Mouse (Mus musculus) retina, embryonic 14.5 days (tissue): ENCODE data around the gene N4bp2l2.
A peak's percentile ranks its signal among the peaks of the same experiment; 100 is the strongest.
"Not testable (repeated sequence)": the region's sequence is repeated elsewhere in the genome, so short reads cannot be mapped to it uniquely, and the experiment has no call there.

Source experiments
- DNase-seq: peaks from one replicate; pipeline ENCODE4 v3.0.0-alpha.2; 2015; ENCODE audit warnings: low spot score

The N4bp2l2 gene

DNA sequence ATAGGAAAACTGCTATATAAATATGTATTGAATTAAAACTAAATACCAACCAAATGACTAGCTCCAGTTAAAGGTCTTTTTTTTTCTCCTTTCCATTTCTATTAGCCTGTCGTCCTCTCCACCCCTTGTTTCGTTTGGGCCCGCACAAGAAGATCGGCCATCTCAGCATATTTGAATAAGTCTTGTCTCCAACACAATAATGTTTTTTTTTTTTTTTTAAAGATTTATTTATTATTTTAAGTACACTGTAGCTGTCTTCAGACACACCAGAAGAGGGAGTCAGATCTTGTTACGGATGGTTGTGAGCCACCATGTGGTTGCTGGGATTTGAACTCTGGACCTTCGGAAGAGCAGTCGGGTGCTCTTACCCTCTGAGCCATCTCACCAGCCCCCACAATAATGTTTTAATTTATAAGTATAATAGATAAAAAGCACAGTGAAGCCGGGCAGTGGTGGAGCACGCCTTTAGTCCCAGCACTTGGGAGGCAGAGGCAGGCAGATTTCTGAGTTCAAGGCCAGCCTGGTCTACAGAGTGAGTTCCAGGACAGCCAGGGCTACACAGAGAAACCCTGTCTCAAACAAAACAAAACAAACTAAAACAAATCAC lies at the start of gene N4bp2l2:
TSS of gene N4bp2l2 (minus strand) at position 51 of the 607 bp plus-strand sequence.
- DNase-seq: not testable (repeated sequence)

DNA sequence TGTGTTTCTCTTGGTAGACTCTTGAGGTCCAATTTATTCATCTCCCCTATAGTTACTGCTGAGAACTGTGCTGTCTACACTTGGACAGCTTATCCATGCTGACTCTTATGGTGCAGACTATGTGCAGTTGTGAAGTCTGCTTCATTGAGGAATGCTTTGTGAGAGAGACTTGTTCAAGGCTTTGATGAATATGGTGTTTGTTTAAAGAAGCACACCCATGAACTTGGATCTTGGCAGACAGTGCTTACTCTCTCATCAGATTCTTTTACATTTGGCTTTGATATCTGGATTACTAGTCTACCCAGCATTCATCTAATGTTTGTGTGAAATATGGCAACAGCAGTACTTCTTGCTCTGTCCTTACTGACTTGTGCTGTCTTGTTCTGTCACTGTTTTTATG lies 47.4 kb upstream of the N4bp2l2 start:
- no peak for DNase-seq

DNA sequence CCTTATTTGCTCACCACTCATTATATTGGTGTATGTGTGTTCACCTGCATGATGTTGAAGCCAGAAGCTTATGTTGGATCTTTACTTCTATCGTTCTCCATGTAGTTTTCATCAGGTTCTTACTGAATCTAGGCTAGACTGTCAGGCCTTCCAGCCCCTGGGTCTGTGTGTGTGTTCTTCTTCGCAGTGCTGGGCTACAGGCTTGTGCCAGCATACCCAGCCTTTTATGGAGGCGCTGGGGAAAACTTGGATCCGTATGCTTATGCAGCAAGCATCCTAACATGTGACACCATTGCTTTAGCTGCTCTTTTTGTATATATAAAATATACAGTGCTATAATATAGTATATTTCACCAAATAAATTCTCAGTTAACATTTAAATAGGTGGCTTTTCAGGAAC lies 45.5 kb upstream of the N4bp2l2 start:
- DNase-seq: no peak

DNA sequence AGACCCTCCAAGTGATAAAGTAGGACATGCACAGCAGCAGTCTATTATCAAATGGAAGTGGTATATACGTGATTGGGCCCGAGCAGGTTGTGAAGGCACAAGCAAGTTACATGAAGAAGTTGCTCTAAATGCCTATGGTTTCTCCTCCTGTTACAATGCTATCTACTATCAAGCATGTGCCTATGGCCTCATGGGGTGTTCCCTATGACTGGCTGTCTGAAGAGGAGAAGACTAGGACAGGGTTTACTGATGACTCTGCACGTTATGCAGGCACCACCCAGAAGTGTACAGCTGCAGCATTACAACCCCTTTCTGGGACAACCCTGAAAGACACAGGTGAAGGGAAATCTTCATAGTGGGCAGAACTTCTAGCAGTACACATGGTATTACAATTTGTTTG lies 41.2 kb upstream of the N4bp2l2 start:
- DNase-seq: not testable (repeated sequence)

DNA sequence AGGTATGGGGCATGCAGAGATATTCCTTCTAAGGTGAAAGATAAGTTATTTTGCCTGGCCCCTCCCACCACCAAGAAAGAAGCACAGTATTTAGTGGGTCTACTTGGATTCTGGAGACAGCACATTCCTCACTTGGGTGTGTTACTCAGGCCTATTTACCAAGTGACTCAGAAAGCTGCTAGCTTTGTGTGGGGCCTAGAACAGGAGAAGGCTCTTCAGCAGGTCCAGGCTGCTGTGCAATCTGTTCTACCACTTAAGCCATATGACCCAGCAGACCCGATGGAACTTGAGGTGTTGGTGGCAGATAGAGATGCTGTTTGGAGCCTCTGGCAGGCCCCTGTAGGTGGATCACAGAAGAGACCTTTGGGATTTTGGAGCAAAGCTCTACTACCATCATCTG lies 40.7 kb upstream of the N4bp2l2 start:
- DNase-seq: not testable (repeated sequence)

DNA sequence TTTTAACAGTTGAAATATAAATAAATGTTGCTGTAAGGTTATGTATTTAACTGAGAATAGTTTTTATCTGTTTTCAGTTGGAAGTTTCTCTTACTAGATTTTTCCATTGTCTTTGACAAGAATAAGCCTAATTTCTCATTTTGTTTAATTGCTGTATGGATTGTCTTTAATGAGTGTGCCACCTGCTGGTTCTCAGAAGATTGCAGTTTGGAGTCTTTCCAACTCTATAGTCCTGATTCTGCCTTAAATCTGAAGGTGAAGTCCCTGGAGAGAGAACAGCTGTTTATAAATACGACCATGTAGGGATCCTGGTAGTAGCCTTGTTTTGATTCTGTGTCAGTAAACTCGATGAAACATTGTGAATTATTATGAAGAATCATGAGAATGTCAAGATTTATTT lies 36.7 kb upstream of the N4bp2l2 start:
- peak; percentile 49 for DNase-seq

DNA sequence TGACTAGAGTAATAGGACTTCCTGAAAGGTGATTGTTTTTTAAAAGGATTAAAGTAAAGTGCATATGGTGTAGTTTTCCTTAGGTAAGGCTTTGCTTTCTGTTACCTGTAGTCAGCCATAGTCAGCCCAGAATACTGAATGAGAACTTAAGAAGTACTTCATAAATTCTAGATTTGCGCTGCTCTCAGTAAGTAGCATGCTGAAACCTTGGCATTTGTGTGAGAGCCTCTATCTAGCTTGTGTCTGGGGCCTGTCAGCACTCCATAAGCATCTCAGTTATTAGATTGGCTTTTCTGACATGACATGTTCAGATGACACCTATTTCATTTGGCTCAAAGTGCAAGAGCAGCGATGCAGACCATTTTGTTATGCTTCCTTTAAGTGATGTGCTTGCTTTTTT lies 27.3 kb upstream of the N4bp2l2 start:
- DNase-seq: no peak

DNA sequence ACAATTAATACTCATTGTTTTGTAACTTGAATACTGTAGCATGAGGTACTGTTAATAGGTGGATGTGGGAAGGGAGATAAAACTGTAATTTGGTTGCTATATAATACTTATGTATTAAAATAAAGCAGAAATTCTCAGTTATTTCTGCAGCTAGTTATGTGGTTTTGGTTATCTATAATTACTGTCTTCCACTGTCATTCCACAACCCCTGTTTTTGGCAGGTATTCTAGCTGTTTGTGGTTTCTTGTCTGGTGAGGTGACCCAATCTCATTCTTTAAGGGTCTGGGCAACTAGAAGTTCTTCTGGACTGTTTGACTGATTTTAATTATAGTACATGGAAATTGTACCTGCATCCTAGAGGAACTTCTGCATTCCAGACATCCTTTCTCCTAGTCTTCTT lies 24.7 kb upstream of the N4bp2l2 start:
- no peak for DNase-seq

DNA sequence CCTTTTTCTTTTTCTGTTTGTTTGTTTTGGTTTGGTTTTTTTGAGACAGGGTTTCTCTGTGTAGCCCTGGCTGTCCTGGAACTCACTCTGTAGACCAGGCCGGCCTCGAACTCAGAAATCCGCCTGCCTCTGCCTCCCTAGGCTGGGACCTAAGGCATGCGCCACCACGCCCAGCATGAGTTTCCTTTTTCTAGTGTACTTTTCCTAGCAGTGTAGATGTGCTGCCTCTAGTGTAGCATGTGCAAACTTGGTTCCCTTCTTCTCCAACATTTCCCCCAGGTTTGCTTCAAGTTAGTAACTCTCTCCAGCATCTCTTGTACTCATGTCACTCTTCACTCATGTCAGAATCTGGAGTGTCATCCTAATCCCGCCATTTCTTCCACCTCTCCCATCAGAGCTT lies 16.9 kb upstream of the N4bp2l2 start:
- DNase-seq: not testable (repeated sequence)

DNA sequence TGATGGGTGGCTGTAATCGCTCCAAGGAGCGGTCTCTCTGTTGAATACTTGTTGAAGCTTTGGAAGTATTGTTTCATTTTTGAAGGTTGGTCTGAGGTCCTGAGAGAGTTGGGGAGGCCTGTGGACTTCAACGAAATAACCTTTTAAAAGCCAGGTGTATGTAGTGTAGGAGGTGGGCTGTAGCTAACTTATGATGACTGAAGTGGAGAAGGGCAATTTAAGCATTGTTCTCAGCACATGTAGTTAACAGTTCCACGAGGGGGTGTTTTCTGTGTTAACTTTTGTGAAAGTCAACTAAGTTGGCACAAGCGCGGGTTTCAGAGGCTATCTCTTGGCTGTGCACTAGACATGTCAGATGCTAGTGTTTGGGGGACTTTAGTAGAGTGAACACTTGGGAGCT lies 8.9 kb upstream of the N4bp2l2 start:
- peak; percentile 10 for DNase-seq

DNA sequence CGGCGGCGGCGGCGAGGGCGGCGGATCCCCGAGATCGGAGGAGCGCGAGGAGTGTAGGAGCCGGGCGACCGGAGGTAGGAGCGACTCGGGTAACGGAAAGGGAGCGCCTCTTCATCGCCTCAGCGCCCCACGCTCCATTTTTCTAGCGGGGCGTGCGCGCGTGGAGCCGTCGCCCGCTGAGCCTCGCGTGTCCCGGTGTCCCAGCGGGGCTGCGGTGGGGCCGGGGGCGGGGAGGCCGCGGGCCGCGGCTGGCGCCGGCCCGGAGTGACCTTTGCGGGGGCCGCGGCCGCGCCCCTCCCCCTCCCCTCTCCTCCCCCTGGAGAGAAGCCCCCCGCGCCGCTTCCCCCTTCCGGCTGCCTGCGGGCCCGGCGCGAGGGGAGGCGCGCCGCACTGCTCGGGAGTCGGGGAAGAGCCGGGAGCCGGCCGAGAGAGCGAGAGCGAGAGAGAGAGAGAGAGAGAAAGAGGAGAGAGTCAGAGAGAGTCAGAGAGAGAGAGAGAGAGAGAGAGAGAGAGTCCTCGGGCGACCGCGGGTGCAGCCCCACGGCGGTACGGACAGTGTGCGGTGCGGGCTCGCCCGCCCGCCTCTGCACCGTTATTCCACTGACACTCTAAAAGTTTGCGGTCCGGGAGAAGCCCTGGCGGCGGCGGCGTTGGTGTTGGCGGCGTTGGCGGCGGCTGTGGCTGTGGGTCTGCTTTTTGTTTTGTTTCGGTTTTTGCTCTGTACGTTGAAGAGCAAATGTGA lies 8.1 kb upstream of the N4bp2l2 start:
- peak; percentile 50 for DNase-seq

DNA sequence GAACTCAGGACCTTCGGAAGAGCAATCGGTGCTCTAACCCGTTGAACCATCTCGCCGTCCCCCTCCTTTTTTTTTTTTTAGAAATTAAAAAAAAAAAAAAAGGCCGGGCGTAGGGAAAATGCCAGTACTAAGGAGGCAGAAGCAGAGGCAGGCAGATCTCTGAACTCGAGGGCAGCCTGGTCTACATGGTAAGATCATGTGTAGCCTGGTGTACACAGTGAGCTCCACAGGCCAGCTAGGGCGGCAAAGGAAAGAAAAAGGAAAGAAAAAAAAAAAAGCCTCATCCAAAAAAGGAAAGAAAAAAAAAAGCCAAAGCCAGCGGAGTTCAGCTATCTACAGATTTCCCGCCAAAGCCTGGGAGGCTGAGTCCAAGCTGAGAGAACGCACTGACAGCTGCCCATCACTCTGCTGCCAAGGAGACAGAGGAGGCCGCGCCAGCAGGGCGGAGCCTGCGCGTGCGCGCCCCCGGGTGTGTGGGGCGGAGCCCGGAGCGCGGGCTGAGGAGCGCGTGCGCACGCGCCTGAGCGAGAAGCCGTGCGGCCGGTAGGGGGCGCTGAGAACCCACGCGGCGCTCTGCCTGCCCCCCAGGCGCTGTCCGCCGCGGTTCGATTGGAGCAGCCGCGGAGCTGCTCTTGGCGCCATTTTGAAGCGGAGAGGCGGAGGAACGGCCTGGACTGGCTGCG lies 7.3 kb upstream of the N4bp2l2 start, which contains the start of gene Pds5b:
TSS of gene Pds5b (plus strand) at position 587 of the 683 bp plus-strand sequence.
- DNase-seq: peak; percentile 98

DNA sequence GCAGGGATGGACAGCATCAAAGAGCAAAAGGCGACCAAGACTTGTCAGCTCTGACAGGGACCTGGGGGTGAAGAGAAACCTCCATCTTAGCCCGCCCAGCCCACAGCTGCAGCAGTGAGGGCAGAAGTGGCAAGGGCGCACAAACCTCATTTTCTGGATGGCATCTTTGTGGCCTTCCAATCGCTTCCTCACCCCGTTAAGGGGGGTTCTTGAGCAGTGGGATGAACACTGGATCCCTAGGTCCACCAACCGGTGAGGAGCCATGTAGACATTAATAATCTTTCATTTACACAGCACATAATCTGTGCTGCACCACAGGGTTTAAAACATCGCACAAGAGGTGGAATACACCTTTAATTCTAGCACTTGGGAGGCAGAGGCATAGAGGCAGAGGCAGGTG lies 6.4 kb upstream of the N4bp2l2 start:
- no peak for DNase-seq

DNA sequence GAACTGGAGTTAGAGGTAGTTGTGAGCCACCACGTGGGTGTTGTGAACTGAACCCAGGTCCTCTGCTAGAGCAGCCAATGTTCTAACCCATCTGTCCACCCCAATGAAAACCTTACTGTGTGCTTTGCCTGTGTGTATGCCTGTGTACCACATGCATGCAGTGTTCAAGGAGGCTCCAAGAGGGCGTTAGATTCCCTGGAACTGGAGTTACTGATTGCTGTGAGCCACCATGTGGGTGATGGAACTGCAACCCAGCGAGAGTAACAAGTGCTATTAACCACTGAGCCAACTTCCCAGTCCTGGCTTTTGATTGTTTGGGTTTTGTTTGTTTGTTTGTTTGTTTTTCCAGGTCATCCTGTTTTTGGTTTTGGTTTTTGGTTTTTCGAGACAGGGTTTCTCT lies 2.7 kb upstream of the N4bp2l2 start:
- DNase-seq: no peak

DNA sequence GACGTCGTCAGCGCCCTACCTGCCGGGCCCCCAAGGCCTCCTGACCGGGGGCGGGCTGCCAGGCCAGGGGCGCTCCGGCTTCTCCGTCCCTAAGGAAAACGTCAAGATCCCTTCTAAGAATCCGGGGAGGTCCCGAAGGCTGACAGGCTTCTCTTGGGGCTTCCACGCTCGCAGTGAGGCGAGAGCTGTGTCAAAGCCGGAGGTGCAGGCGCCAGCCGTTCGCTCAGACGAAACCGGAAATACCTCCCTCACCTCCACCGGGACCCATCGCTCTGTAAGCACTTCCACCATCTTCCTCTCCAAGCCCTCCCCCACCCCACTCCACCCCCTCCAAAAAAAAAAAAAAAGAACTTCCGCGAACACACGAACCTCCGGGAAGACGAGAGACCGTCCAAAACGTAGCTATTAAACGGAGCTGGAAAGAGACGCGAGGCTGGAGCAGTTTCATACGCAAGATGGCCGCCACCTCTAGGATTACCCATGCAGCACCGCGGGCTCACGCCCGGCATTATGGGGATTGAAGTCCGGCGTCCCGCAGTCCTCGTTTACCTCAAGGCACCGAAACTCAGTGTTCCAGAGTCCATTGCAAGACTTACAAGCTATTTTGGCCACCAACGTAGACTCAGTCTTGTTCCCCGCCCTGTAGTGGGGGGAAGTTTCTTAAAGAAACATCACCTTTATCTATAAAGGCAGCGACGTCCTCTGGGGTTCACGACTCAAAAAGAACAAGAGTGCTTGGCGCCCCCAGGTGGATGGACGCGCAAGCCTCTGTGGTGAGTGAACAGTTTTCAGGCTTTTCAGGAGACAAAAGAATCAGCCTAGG lies 640 bp downstream of the N4bp2l2 start:
- DNase-seq: peak; percentile 98

DNA sequence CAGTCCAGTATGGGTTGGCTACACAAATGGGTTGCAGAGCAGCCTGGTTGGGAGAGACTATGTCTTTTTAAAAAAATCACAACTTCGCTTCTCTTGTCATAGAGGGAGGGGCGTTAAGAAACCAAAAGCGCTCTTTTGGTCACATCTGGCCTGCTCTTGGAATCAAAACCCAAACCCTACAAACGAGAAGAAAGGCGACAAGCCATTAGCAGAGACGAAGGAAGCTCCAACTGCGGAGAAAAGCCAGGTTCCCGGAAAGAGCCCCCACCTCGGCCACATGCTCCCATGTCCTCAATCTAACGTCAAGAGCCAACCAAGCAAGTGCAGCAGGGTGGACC lies 1.2 kb downstream of the N4bp2l2 start:
- DNase-seq: peak; percentile 12

DNA sequence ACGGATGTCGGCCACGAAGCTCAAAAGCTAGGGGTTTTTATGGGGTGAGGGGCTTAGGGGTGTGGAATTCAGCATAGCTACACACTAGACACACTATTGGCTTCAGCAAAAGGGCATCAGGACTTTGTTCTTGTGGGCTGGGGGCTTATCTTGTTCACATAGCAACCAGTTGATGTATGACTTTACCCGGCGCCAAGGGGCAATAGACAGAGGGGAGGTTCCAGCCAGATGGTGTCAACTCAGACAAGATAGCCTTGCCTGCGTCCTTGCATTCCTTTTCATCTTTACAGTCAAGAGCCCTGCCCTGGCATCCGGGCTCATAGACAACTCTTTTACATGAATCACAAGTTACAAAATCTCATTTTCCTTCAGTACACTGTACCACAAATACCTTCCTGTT lies 2.1 kb downstream of the N4bp2l2 start:
- DNase-seq: not testable (repeated sequence)

DNA sequence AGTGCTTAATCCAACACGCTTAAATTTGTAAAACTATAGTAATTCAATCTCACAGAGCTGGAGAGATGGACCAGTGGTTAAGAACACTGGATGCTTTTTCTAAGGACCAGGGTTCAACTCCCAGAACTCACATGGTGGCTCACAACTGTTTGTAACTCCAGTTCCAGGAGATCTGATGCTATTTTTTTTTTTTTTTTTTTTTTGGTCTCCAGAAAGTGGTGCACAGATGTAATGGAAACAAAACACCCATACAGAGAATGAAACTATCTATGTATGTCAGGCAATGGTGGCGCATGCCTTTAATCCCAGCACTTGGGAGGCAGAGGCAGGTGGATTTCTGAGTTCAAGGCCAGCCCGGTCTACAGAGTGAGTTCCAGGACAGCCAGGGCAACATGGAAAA lies 5.7 kb downstream of the N4bp2l2 start:
- DNase-seq: not testable (repeated sequence)

DNA sequence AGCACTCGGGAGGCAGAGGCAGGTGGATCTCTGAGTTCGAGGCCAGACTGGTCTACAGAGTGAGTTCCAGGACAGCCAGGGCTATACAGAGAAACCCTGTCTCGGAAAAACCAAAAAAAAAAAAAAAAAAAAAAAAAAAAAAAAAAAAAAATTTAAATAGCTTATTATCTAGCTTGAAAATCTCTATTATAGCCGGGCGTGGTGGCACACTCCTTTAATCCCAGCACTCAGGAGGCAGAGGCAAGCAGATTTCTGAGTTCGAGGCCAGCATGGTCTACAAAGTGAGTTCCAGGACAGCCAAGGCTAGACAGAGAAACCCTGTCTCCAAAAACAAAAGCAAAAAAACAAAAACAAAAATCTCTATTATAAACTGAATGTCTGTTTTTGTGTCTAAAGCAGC lies 6.6 kb downstream of the N4bp2l2 start:
- DNase-seq: not testable (repeated sequence)

DNA sequence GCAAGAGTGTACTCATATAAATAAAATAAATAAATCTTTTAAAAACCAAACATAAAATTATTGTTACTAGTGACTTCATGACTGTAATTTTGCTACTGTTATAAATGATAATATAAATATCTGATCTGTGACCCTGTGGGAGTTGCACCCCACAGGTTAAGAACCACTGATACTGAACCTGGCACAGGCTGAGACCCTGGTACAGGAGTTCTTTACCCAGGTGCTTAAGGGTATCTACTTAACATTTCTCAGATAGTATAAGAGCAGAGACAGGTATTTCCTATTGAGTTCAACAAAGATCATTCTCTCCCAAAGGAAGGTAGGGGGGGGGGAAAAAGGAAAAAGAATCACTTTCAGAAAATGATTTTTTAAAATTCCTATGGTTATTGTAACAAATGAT lies 11.4 kb downstream of the N4bp2l2 start:
- DNase-seq: no peak

DNA sequence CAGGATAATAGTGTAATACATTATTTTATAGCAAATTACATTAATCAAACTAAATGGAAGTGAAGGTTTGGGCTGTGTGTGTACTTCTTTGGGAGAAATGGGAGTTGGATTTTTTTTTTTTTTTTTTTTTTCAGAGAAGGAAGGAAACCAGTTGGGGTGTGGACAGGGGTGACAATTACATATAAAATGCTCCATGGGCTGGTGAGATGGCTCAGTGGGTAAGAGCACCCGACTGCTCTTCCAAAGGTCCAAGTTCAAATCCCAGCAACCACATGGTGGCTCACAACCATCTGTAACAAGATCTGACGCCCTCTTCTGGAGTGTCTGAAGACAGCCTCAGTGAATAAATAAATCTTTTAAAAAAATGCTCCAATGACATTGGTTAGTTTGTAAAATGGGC lies 13.4 kb downstream of the N4bp2l2 start:
- DNase-seq: no peak

DNA sequence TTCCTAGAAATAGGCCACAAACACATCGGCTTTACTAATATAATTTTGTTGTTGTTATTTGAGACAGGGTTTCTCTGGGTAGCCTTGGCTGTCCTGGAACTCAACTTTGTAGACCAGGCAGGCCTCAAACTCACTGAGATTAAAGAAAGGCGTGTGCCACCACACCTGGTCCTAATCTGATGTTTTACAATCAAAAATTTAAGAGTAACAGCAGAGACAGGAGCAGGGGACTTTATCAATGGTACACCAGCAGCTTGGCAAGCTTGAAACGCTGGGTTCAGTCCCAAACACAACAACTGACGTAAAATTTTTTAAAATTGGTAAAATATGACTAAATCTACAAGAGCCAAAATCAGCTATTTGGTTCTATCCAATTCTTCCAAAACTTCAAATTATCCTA lies 21.1 kb downstream of the N4bp2l2 start:
- no peak for DNase-seq
